Mouse (Mus musculus) neural tube, embryonic 13.5 days (tissue): ENCODE data around the gene Cab39. TPM values are rescaled to one million over a fixed set of nuclear protein-coding genes. Genes with fewer than 3 reads are reported as not detected.
A peak's percentile ranks its signal among the peaks of the same experiment; 100 is the strongest.

ENCODE experiments used
- ATAC-seq: fragments of 200-750 bp; cut with Nextera tagmentation; 2 replicates; pipeline ENCODE4 v1.8.0; 2017; ENCODE audit warnings: low read depth, mild to moderate bottlenecking, moderate TSS enrichment, moderate library complexity
- H3K27ac ChIP-seq: fragments of 300-500 bp; sonication (generic); replicated peaks from 2 replicates; pipeline ENCODE4 v1.5.1; 2015; ENCODE audit warnings: moderate library complexity, mild to moderate bottlenecking, inconsistent platforms
- H3K27me3 ChIP-seq: fragments of 300-500 bp; sonication (generic); 2 replicates; pipeline ENCODE4 v1.6.1; 2015; ENCODE audit warnings: mild to moderate bottlenecking, inconsistent platforms
- H3K36me3 ChIP-seq: fragments of 300-500 bp; sonication (generic); 2 replicates; pipeline ENCODE4 v1.6.1; 2015; ENCODE audit warnings: mild to moderate bottlenecking, inconsistent platforms
- H3K4me1 ChIP-seq: fragments of 300-500 bp; sonication (generic); replicated peaks from 2 replicates; pipeline ENCODE4 v1.6.1; 2015; ENCODE audit warnings: inconsistent platforms
- H3K4me2 ChIP-seq: fragments of 300-500 bp; sonication (generic); 2 replicates; pipeline ENCODE4 v1.6.1; 2015; ENCODE audit warnings: inconsistent platforms, mild to moderate bottlenecking, moderate library complexity
- H3K4me3 ChIP-seq: fragments of 300-500 bp; sonication (generic); 2 replicates; pipeline ENCODE4 v1.5.1; 2015; ENCODE audit warnings: mild to moderate bottlenecking, inconsistent platforms
- H3K9ac ChIP-seq: fragments of 300-500 bp; sonication (generic); 2 replicates; pipeline ENCODE4 v1.6.1; 2015; ENCODE audit warnings: moderate library complexity, mild to moderate bottlenecking, inconsistent platforms
- H3K9me3 ChIP-seq: fragments of 300-500 bp; sonication (generic); 2 replicates; pipeline ENCODE4 v1.6.1; 2016; ENCODE audit warnings: inconsistent platforms
- WGBS: fragments of 180-500 bp; shearing (Covaris S2); methylation state at CpG from one replicate; pipeline ENCODE4 v1.1.7; 2015; 5-methylcytosine and 5-hydroxymethylcytosine counted together
- polyA plus RNA-seq: library from polyadenylated mRNA; unstranded; fragments of >200 nt; fragmentation: Nextera tagmentation; extraction: Ambion mirVana; gene quantifications from 2 replicates; pipeline ENCODE4 v1.2.1, GENCODE M21; 2015

Gene Cab39
- polyA plus RNA-seq, 1 experiment from 2014 or later: 56.4 TPM

DNA sequence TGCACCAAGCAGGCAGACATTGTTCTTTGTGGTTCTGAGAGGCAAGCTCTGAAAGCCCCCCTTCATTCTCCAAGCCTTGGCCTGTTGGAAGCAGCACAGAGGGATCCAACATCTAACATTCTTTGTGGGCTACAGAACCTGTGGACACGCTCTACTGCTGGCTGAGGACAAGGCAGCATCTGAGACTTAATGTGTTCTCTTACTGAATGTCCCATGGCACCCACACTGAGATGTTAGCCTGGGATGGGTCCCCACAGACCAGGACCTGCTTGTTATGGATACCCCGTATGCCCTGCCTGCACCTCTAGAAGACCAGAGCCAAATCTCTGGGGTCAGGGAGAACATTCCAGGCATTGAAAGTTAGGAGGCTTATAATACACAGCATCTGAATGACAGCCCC lies 60.6 kb downstream of the Cab39 start:
- no peaks in the 10 kb centered on the region for H3K27me3 ChIP-seq
- no peak overlapping the region for H3K4me3 ChIP-seq
- H3K36me3 ChIP-seq: peaks cover 34% of the 10 kb centered on the region
- ATAC-seq: 0 out of 2 replicates have a peak, but pooled peaks have one; percentile 13
- no peaks in the 10 kb centered on the region for H3K9me3 ChIP-seq
- H3K9ac ChIP-seq: no peak overlapping the region
- H3K4me2 ChIP-seq: no peak overlapping the region
- H3K4me1 ChIP-seq: no peaks in the 10 kb centered on the region
- no peak overlapping the region for H3K27ac ChIP-seq
- WGBS: 90% methylated on average over 2 of the region's 2 CpGs

GRCm38 (mm10) chr1:85854475-85854874 lies 61.2 kb downstream of the Cab39 start:
- ATAC-seq: no peak
- H3K36me3 ChIP-seq: peaks cover 28% of the 10 kb centered on the region
- H3K27me3 ChIP-seq: no peaks in the 10 kb centered on the region
- H3K9me3 ChIP-seq: no peaks in the 10 kb centered on the region
- H3K4me1 ChIP-seq: no peaks in the 10 kb centered on the region
- WGBS: 83% methylated on average over 2 of the region's 2 CpGs
- no peak overlapping the region for H3K4me2 ChIP-seq
- no peak overlapping the region for H3K27ac ChIP-seq
- no peak overlapping the region for H3K9ac ChIP-seq
- H3K4me3 ChIP-seq: no peak overlapping the region

- WGBS: 93% methylated on average over 3 of the region's 3 CpGs
- H3K9me3 ChIP-seq: 0 out of 2 replicates have a peak, but pooled peaks cover 2% of the 10 kb centered on the region
- no peaks in the 10 kb centered on the region for H3K27me3 ChIP-seq
- no peak for ATAC-seq
- H3K9ac ChIP-seq: no peak overlapping the region
- no peak overlapping the region for H3K4me3 ChIP-seq
- no peak overlapping the region for H3K27ac ChIP-seq
- no peaks in the 10 kb centered on the region for H3K4me1 ChIP-seq
- peaks cover 15% of the 10 kb centered on the region for H3K36me3 ChIP-seq
- H3K4me2 ChIP-seq: no peak overlapping the region
These were observed 63.0 kb downstream of the Cab39 start for GRCm38 (mm10) chr1:85856266-85856665.

DNA sequence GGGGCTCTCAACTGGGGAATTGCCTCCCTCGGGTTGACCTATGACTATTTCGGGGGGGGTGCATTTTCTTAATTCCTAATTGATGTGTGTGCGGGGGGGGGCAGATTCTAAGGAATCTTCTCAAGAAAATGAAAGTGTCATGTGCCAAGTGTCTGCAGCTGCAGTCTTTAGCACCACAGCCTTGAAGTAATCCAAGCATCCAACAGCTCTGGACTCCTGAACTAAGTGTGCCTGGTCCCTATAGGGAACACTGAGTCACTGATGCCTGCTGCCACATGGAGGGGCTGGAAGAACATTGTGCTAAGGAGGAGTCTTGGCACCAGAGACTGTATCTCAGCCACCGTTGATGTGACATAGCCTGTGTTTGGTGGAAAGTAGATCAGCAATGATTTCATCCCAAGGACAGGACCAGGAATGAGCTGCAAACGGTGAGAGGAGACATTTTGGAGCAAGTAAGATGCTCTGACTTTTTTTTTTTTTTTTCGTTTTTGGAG lies 64.1 kb downstream of the Cab39 start:
- no peaks in the 10 kb centered on the region for H3K27me3 ChIP-seq
- no peak overlapping the region for H3K4me3 ChIP-seq
- no peak overlapping the region for H3K4me2 ChIP-seq
- 82% methylated on average over 6 of the region's 6 CpGs for WGBS
- H3K9ac ChIP-seq: no peak overlapping the region
- H3K9me3 ChIP-seq: peaks cover 11% of the 10 kb centered on the region; the same call in 1 of the 2 replicates
- H3K36me3 ChIP-seq: peaks cover 6% of the 10 kb centered on the region
- no peak overlapping the region for H3K27ac ChIP-seq
- no peaks in the 10 kb centered on the region for H3K4me1 ChIP-seq
- no peak for ATAC-seq

- H3K27ac ChIP-seq: no peak overlapping the region
- 81% methylated on average over 10 of the region's 10 CpGs for WGBS
- H3K27me3 ChIP-seq: no peaks in the 10 kb centered on the region
- H3K36me3 ChIP-seq: no peaks in the 10 kb centered on the region
- no peaks in the 10 kb centered on the region for H3K4me1 ChIP-seq
- H3K4me3 ChIP-seq: no peak overlapping the region
- no peak for ATAC-seq
- H3K9ac ChIP-seq: no peak overlapping the region
- peaks cover 29% of the 10 kb centered on the region; the same call in 1 of the 2 replicates for H3K9me3 ChIP-seq
- H3K4me2 ChIP-seq: no peak overlapping the region
These were observed 71.1 kb downstream of the Cab39 start for GRCm38 (mm10) chr1:85864383-85864782.

GRCm38 (mm10) chr1:85870001-85870400 lies 76.8 kb downstream of the Cab39 start:
- Histone ChIP-seq H3K9ac (no peak overlapping the region), H3K9me3 (peaks cover 14% of the 10 kb centered on the region; the same call in 1 of the 2 replicates), H3K4me2 (no peak overlapping the region), H3K27ac (no peak overlapping the region), H3K4me1 (no peaks in the 10 kb centered on the region), H3K4me3 (no peak overlapping the region), H3K36me3 (no peaks in the 10 kb centered on the region), H3K27me3 (no peaks in the 10 kb centered on the region)
- no peak for ATAC-seq
- WGBS: 83% methylated on average over 7 of the region's 7 CpGs

GRCm38 (mm10) chr1:85870546-85870945 lies 77.3 kb downstream of the Cab39 start:
- Histone ChIP-seq H3K27ac (no peak overlapping the region), H3K9ac (no peak overlapping the region), H3K9me3 (peaks cover 14% of the 10 kb centered on the region; the same call in 1 of the 2 replicates), H3K4me1 (no peaks in the 10 kb centered on the region), H3K4me2 (no peak overlapping the region), H3K27me3 (no peaks in the 10 kb centered on the region), H3K36me3 (no peaks in the 10 kb centered on the region), H3K4me3 (no peak overlapping the region)
- 88% methylated on average over 2 of the region's 2 CpGs for WGBS
- ATAC-seq: no peak

DNA sequence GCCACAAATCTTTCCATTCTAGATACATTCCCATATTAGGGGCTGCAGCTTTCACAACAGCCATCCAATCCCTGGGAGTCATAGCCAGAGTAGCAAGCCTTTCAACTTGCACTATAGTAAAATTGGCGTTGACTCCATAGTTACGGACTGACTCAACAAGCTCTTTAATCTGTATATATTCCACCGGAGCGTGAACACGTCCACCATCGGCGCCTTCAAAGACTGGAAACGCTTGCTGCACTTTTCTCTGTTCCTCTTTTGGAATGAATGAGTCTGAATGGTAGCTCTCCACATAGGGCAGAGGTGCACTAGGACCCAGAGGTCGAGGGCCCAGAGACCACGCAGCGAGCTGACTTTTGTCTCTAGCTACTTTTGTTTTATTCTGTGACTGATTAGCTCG lies 88.8 kb downstream of the Cab39 start:
- no peak for ATAC-seq
- Histone ChIP-seq H3K27ac (no peak overlapping the region), H3K4me2 (no peak overlapping the region), H3K27me3 (no peaks in the 10 kb centered on the region), H3K9me3 (peaks cover 20% of the 10 kb centered on the region), H3K4me3 (no peak overlapping the region), H3K9ac (no peak overlapping the region), H3K4me1 (no peaks in the 10 kb centered on the region), H3K36me3 (no peaks in the 10 kb centered on the region)
- 95% methylated on average over 12 of the region's 12 CpGs for WGBS

- Histone ChIP-seq H3K9me3 (peaks cover 9% of the 10 kb centered on the region; the same call in 1 of the 2 replicates), H3K4me1 (no peaks in the 10 kb centered on the region), H3K4me3 (no peak overlapping the region), H3K27ac (no peak overlapping the region), H3K36me3 (no peaks in the 10 kb centered on the region), H3K27me3 (no peaks in the 10 kb centered on the region), H3K9ac (no peak overlapping the region), H3K4me2 (no peak overlapping the region)
- WGBS: 89% methylated on average over 7 of the region's 7 CpGs
- ATAC-seq: no peak
These were observed 94.0 kb downstream of the Cab39 start for GRCm38 (mm10) chr1:85887221-85887620.

DNA sequence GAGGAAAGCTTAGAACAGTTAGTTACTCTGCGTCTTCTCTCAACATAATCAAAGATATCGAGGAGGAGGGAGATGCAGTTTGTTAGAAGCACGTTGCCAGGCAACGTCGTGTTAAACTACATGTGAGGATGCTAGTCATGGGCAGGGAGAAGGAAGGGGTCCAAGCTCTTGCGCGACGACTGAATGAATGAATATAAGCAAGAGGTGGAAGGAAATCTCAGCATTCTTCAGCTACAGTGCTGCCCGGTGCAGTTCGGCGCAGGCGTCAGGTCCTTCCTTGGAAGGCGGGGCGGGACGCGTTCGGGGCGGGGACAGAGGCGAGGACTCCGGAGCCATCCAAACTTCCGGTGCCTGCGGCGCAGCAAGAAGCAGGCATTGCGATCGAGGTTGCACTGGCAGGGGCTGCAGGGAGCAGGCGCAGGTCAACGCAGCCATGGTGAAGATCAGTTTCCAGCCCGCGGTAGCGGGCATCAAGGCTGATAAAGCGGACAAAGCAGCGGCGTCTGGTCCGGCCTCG lies 101.0 kb downstream of the Cab39 start, which contains the start of gene Itm2c:
TSS of gene Itm2c (plus strand) at position 51 of the 517 bp plus-strand sequence.
- Histone ChIP-seq H3K9ac (peak within 1 kb of the TSS; percentile 86), H3K4me1 (peaks cover 47% of the 10 kb centered on the region), H3K27me3 (no peaks in the 10 kb centered on the region), H3K4me3 (peak within 1 kb of the TSS; percentile 81), H3K36me3 (no peaks in the 10 kb centered on the region), H3K27ac (peak within 1 kb of the TSS; percentile 90), H3K9me3 (no peaks in the 10 kb centered on the region), H3K4me2 (peak within 1 kb of the TSS; percentile 91)
- peak; percentile 87 for ATAC-seq
- under 1% methylated on average over 35 of the region's 35 CpGs for WGBS

- Histone ChIP-seq H3K4me2 (peak overlapping the region; percentile 91), H3K4me3 (peak overlapping the region; percentile 81), H3K9me3 (no peaks in the 10 kb centered on the region), H3K4me1 (peaks cover 53% of the 10 kb centered on the region), H3K9ac (peak overlapping the region; percentile 86), H3K27ac (peak overlapping the region; percentile 90), H3K36me3 (no peaks in the 10 kb centered on the region), H3K27me3 (no peaks in the 10 kb centered on the region)
- WGBS: under 1% methylated on average over 30 of the region's 30 CpGs
- ATAC-seq: peak; percentile 54
These were observed 101.6 kb downstream of the Cab39 start for GRCm38 (mm10) chr1:85894748-85895360.

GRCm38 (mm10) chr1:85895391-85895837 lies 102.2 kb downstream of the Cab39 start:
- Histone ChIP-seq H3K27me3 (no peaks in the 10 kb centered on the region), H3K36me3 (no peaks in the 10 kb centered on the region), H3K9me3 (no peaks in the 10 kb centered on the region), H3K4me2 (peak overlapping the region; percentile 91), H3K9ac (peak overlapping the region; percentile 86), H3K4me3 (peak overlapping the region; percentile 81), H3K4me1 (peaks cover 59% of the 10 kb centered on the region), H3K27ac (peak overlapping the region; percentile 90)
- ATAC-seq: peak; percentile 28; the same call in 1 of the 2 replicates
- WGBS: 4% methylated on average over 15 of the region's 15 CpGs
